Comparison of ENCODE assay signal across 22 mouse cellular contexts in genomic region chr6:84208589-84208988, GRCm38 (mm10).
"Had no signal": no experiment of that assay in that cellular context is flagged by ENCODE, and none has a peak within 500 bp of the region (broad histone marks: within the 10 kb centered on the region; RNA-seq: fewer than 3 reads in every experiment).

No protein-coding gene starts in this region.

- H3K4me3 ChIP-seq: lung, embryonic 15.5 days; midbrain, embryonic 10.5 days; midbrain, embryonic 12.5 days; myocyte; neural tube, embryonic 13.5 days; neural tube, embryonic 15.5 days had no signal

- ATAC-seq: liver, postnatal 0 days; lung, postnatal 0 days; midbrain, embryonic 16.5 days had no signal

- H3K36me3 ChIP-seq: lung, embryonic 15.5 days; midbrain, embryonic 10.5 days; midbrain, embryonic 12.5 days; neural tube, embryonic 13.5 days; neural tube, embryonic 15.5 days had no signal

- H3K4me2 ChIP-seq: lung, embryonic 15.5 days; midbrain, embryonic 12.5 days; neural tube, embryonic 13.5 days; neural tube, embryonic 15.5 days had no signal

- H3K27me3 ChIP-seq: lung, embryonic 15.5 days; midbrain, embryonic 12.5 days; neural tube, embryonic 13.5 days; neural tube, embryonic 15.5 days had no signal

- H3K4me1 ChIP-seq: lung, embryonic 15.5 days; midbrain, embryonic 12.5 days; neural tube, embryonic 13.5 days; neural tube, embryonic 15.5 days had no signal

- H3K9ac ChIP-seq: liver, postnatal 0 days; lung, embryonic 15.5 days; midbrain, embryonic 12.5 days; neural tube, embryonic 13.5 days; neural tube, embryonic 15.5 days had no signal

- H3K27ac ChIP-seq: lung, embryonic 15.5 days; macrophage; midbrain, embryonic 10.5 days; midbrain, embryonic 12.5 days; neural tube, embryonic 13.5 days; neural tube, embryonic 15.5 days had no signal

- H3K9me3 ChIP-seq: lung, embryonic 15.5 days; midbrain, embryonic 10.5 days; midbrain, embryonic 12.5 days; neural tube, embryonic 13.5 days; neural tube, embryonic 15.5 days had no signal

- DNase-seq: liver, postnatal 0 days; lung, adult 2 months; lung, postnatal 14 days; lung, postnatal 36 days; midbrain, embryonic 14.5 days; retina, postnatal 1 day; right cerebral cortex, adult 18-20 months; right cerebral cortex, postnatal 25 days; right cerebral cortex, postnatal 4 days; spleen, adult 18-20 months; thymus, adult 18-20 months; thymus, postnatal 14 days; thymus, postnatal 4 days had no signal
